Mouse (Mus musculus) gonadal fat pad, adult 2 months (tissue): ENCODE data around the gene Hist1h2ai. TPM values are rescaled to one million over a fixed set of nuclear protein-coding genes. Genes with fewer than 3 reads are reported as not detected.

ENCODE experiments used
- polyA plus RNA-seq: library from polyadenylated mRNA; depleted of rRNA; stranded (reverse); fragments of >200 nt; gene quantifications from 2 replicates; pipeline ENCODE4 v1.2.3, GENCODE M21; 2012; rRNA removed

Gene Hist1h2ai
- polyA plus RNA-seq, 1 experiment = 4.3 TPM

Other genes with a start within 250 kb of the Hist1h2ai start
- gene Nkapl, start 247.9 kb upstream of the Hist1h2ai start, polyA plus RNA-seq = 0.74 and 0.86 TPM in 2 replicates
- gene Zkscan4, start 237.5 kb upstream of the Hist1h2ai start, polyA plus RNA-seq = 1.7 and 2.0 TPM in 2 replicates
- gene Gm10065, start 237.0 kb upstream of the Hist1h2ai start, polyA plus RNA-seq = 0.76 TPM in 1 of 2 replicates, not detected in the other
- gene AK157302, start 221.2 kb upstream of the Hist1h2ai start, polyA plus RNA-seq = 0.27 and 0.50 TPM in 2 replicates
- gene Gm11273, start 215.0 kb upstream of the Hist1h2ai start, polyA plus RNA-seq = 12.7 and 15.5 TPM in 2 replicates
- gene Zkscan8, start 185.3 kb upstream of the Hist1h2ai start, polyA plus RNA-seq = 6.2 and 6.3 TPM in 2 replicates
- not detected in 2 replicates for gene Olfr1366, start 173.6 kb upstream of the Hist1h2ai start, polyA plus RNA-seq
- not detected in 2 replicates for gene Olfr1535, start 156.5 kb upstream of the Hist1h2ai start, polyA plus RNA-seq
- not detected in 2 replicates for gene Olfr1364, start 134.7 kb upstream of the Hist1h2ai start, polyA plus RNA-seq
- not detected in 2 replicates for gene Olfr1362, start 102.4 kb upstream of the Hist1h2ai start, polyA plus RNA-seq
- not detected in 2 replicates for gene Olfr11, start 73.9 kb upstream of the Hist1h2ai start, polyA plus RNA-seq
- gene Olfr1361, start 53.0 kb upstream of the Hist1h2ai start, polyA plus RNA-seq = not detected in 2 replicates
- gene Olfr1360, start 39.0 kb upstream of the Hist1h2ai start, polyA plus RNA-seq = not detected in 2 replicates
- not detected in 2 replicates for gene Olfr1359, start 18.3 kb upstream of the Hist1h2ai start, polyA plus RNA-seq
- gene Hist1h2bl, start 279 bp upstream of the Hist1h2ai start, polyA plus RNA-seq = 1.8 TPM in 1 of 2 replicates, not detected in the other
- gene Hist1h3h, start 1.2 kb downstream of the Hist1h2ai start, polyA plus RNA-seq = 4.0 and 12.7 TPM in 2 replicates
- 0.65 TPM in 1 of 2 replicates, not detected in the other for gene Hist1h2bm, start 5.6 kb downstream of the Hist1h2ai start, polyA plus RNA-seq
- gene Hist1h4j, start 18.6 kb downstream of the Hist1h2ai start, polyA plus RNA-seq = 0.97 and 1.7 TPM in 2 replicates
- gene Hist1h4k, start 34.1 kb downstream of the Hist1h2ai start, polyA plus RNA-seq = 3.7 and 10.4 TPM in 2 replicates
- 1.1 and 1.3 TPM in 2 replicates for gene Hist1h2ak, start 37.4 kb downstream of the Hist1h2ai start, polyA plus RNA-seq
- gene Hist1h2bn, start 37.7 kb downstream of the Hist1h2ai start, polyA plus RNA-seq = 0.98 and 1.1 TPM in 2 replicates
- gene Hist1h1b, start 64.2 kb downstream of the Hist1h2ai start, polyA plus RNA-seq = 0.43 TPM in 2 replicates
- gene Hist1h3i, start 66.9 kb downstream of the Hist1h2ai start, polyA plus RNA-seq = 5.2 and 5.7 TPM in 2 replicates
- gene Hist1h2an, start 70.8 kb downstream of the Hist1h2ai start, polyA plus RNA-seq = 1.4 and 2.6 TPM in 2 replicates
- gene Hist1h2bp, start 71.0 kb downstream of the Hist1h2ai start, polyA plus RNA-seq = 1.3 and 4.4 TPM in 2 replicates
- gene Hist1h2bq, start 93.8 kb downstream of the Hist1h2ai start, polyA plus RNA-seq = 6.5 and 38.5 TPM in 2 replicates
- not detected in 2 replicates for gene Hist1h2ao, start 94.0 kb downstream of the Hist1h2ai start, polyA plus RNA-seq
- not detected in 2 replicates for gene Hist1h4m, start 95.3 kb downstream of the Hist1h2ai start, polyA plus RNA-seq
- gene Hist1h4n, start 115.8 kb downstream of the Hist1h2ai start, polyA plus RNA-seq = 14.4 and 25.0 TPM in 2 replicates
- gene Hist1h2ap, start 117.1 kb downstream of the Hist1h2ai start, polyA plus RNA-seq = 16.8 and 17.6 TPM in 2 replicates
- gene Hist1h2br, start 117.3 kb downstream of the Hist1h2ai start, polyA plus RNA-seq = 4.6 and 35.6 TPM in 2 replicates
- gene Zfp184, start 228.7 kb downstream of the Hist1h2ai start, polyA plus RNA-seq = 0.81 and 1.4 TPM in 2 replicates